9 mouse cellular contexts compared by ENCODE assay signal in the genomic region with DNA sequence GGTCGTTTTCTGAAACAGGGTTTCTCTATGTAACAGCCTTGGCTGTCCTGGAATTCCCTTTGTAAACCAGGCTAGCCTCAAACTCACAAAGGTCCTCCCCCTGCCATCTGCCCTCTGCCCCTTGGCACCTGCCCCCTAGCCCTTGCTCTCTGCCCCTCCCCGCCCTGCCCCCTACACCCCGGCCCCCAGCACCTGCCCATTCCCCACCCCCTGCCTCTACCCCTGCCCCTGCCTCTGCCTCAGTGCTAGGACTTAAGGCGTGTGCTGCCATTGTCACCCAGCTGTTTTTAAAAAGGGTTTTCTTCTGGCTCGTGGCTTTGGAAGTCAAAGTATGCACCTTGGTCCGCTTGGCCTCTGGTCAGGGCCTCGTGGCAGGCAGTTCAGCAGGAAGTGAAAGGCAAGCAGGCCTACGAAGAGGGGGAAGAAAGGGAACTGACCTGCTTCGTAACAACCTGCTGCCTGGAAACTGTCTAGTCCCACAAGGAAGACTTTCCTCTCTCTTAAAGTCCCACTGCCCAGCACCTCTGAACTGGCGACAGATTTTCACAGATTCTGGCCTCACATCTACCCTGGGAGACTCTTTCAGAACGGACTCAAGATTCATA.
A peak's percentile ranks its signal among the peaks of the same experiment; 100 is the strongest.
DNase-seq lines count a peak whose midpoint lies in the region; ATAC-seq and TF ChIP-seq lines count a peak whose summit lies in the region.
"Had no signal": no experiment of that assay in that cellular context is flagged by ENCODE, and none has a peak within 500 bp of the region (broad histone marks: within the 10 kb centered on the region; RNA-seq: fewer than 3 reads in every experiment).

No protein-coding gene starts in this region.

- no peak overlapping the region; the same call in 1 of the 2 replicates for H3K4me2 ChIP-seq in forebrain, embryonic 16.5 days (ENCODE audit: low read length)
- peak overlapping the region; percentile 38 for H3K4me2 ChIP-seq in hindbrain, postnatal 0 days (ENCODE audit: low read depth, low read length)
- no peak overlapping the region for H3K4me2 ChIP-seq in lung, postnatal 0 days (replicated peaks; ENCODE audit: low read depth, low read length)

- no peak overlapping the region for H3K9ac ChIP-seq in forebrain, embryonic 16.5 days (replicated peaks; ENCODE audit: low read depth, low read length)
- H3K9ac ChIP-seq in hindbrain, postnatal 0 days (replicated peaks; ENCODE audit: low read length), result 0 out of 2 replicates have a peak overlapping the region, but pooled peaks have one; percentile 13
- H3K9ac ChIP-seq in lung, postnatal 0 days (replicated peaks; ENCODE audit: low read depth), result no peak overlapping the region

- no peaks in the 10 kb centered on the region for H3K36me3 ChIP-seq in forebrain, embryonic 10.5 days (replicated peaks)
- no peaks in the 10 kb centered on the region for H3K36me3 ChIP-seq in forebrain, embryonic 16.5 days (ENCODE audit: control insufficient read depth, insufficient read depth)
- no peaks in the 10 kb centered on the region for H3K36me3 ChIP-seq in hindbrain, postnatal 0 days (ENCODE audit: insufficient read depth, low read length)
- no peaks in the 10 kb centered on the region for H3K36me3 ChIP-seq in lung, postnatal 0 days (ENCODE audit: insufficient read depth, low read length)

- TF ChIP-seq CTCF in hindbrain, postnatal 0 days (IDR thresholded peaks at IDR 0.05; ENCODE audit: low read depth), result no peak
- TF ChIP-seq CTCF in lung, postnatal 0 days (IDR thresholded peaks at IDR 0.05), result no peak

- intact Hi-C loops in left cerebral cortex, postnatal 36 days (cut with DNase I), result no loop called here

- no peaks in the 10 kb centered on the region for H3K9me3 ChIP-seq in forebrain, embryonic 10.5 days
- no peaks in the 10 kb centered on the region for H3K9me3 ChIP-seq in forebrain, embryonic 16.5 days (ENCODE audit: control insufficient read depth, low read length)
- H3K9me3 ChIP-seq in hindbrain, postnatal 0 days (ENCODE audit: low read length), result no peaks in the 10 kb centered on the region
- no peaks in the 10 kb centered on the region for H3K9me3 ChIP-seq in lung, postnatal 0 days (ENCODE audit: low read length)

- no peak for TF ChIP-seq EP300 in lung, postnatal 0 days (IDR thresholded peaks at IDR 0.05)

- H3K4me3 ChIP-seq in forebrain, embryonic 10.5 days, result peak overlapping the region; percentile 33
- no peak overlapping the region for H3K4me3 ChIP-seq in forebrain, embryonic 16.5 days (replicated peaks; ENCODE audit: low read length)
- no peak overlapping the region for H3K4me3 ChIP-seq in hindbrain, postnatal 0 days (ENCODE audit: low read length)
- H3K4me3 ChIP-seq in lung, postnatal 0 days (ENCODE audit: low read depth, low read length), result no peak overlapping the region
- H3K4me3 ChIP-seq: myocyte had no signal

- DNase-seq in forebrain, embryonic 10.5 days (ENCODE audit: extremely low spot score, low spot score), result no peak
- DNase-seq in MN1 (ENCODE audit: low spot score), result peak; percentile 21
- DNase-seq in hindbrain, postnatal 0 days (ENCODE audit: low spot score), result peak; percentile 12
- peak; percentile 37 for DNase-seq in lung, postnatal 0 days (ENCODE audit: low spot score)
- DNase-seq in urinary bladder, postnatal 25 days (ENCODE audit: low spot score), result no peak
- DNase-seq in left cerebral cortex, postnatal 36 days (ENCODE audit: low spot score in 2 of 2), result no peak
- no peak for DNase-seq in left cerebral cortex, adult 9 months (ENCODE audit: low spot score in 2 of 2)

- H3K27ac ChIP-seq in forebrain, embryonic 10.5 days, result peak overlapping the region; percentile 83
- H3K27ac ChIP-seq in forebrain, embryonic 16.5 days (ENCODE audit: low read length), result no peak overlapping the region
- peak overlapping the region; percentile 51; the same call in 1 of the 2 replicates for H3K27ac ChIP-seq in hindbrain, postnatal 0 days
- no peak overlapping the region for H3K27ac ChIP-seq in lung, postnatal 0 days (ENCODE audit: low read length)

- 7% methylated on average over 11 of the region's 11 CpGs for WGBS in forebrain, embryonic 10.5 days
- 6% methylated on average over 11 of the region's 11 CpGs for WGBS in forebrain, embryonic 16.5 days
- WGBS in hindbrain, postnatal 0 days, result 11% methylated on average over 11 of the region's 11 CpGs
- whole genome bisulfite sequencing in lung, postnatal 0 days, result 24% methylated on average over 11 of the region's 11 CpGs

- H3K27me3 ChIP-seq in forebrain, embryonic 10.5 days (ENCODE audit: poor library complexity, severe bottlenecking), result peaks cover 32% of the 10 kb centered on the region
- no peaks in the 10 kb centered on the region for H3K27me3 ChIP-seq in forebrain, embryonic 16.5 days (replicated peaks; ENCODE audit: control insufficient read depth, insufficient read depth, low read length)
- no peaks in the 10 kb centered on the region for H3K27me3 ChIP-seq in hindbrain, postnatal 0 days (ENCODE audit: insufficient read depth, low read length)
- H3K27me3 ChIP-seq in lung, postnatal 0 days (replicated peaks; ENCODE audit: insufficient read depth, low read length), result no peaks in the 10 kb centered on the region

- peaks cover 32% of the 10 kb centered on the region for H3K4me1 ChIP-seq in forebrain, embryonic 10.5 days
- peaks cover 12% of the 10 kb centered on the region for H3K4me1 ChIP-seq in forebrain, embryonic 16.5 days (replicated peaks; ENCODE audit: control insufficient read depth, insufficient read depth, low read length)
- 0 out of 2 replicates have a peak, but pooled peaks cover 6% of the 10 kb centered on the region for H3K4me1 ChIP-seq in hindbrain, postnatal 0 days (ENCODE audit: insufficient read depth, low read length)
- no peaks in the 10 kb centered on the region; the same call in 1 of the 2 replicates for H3K4me1 ChIP-seq in lung, postnatal 0 days (ENCODE audit: insufficient read depth, low read depth, low read length)

- no peak for ATAC-seq in forebrain, embryonic 16.5 days
- peak; percentile 22; the same call in 1 of the 2 replicates for ATAC-seq in hindbrain, postnatal 0 days
- 0 out of 2 replicates have a peak, but pooled peaks have one; percentile 6 for ATAC-seq in lung, postnatal 0 days

Comparison
In these comparisons a context has a peak if more than half of its experiments do, and no peak if none do; other contexts are left out.
1. H3K27ac ChIP-seq: peak in forebrain, embryonic 10.5 days (single experiment) and hindbrain, postnatal 0 days (single experiment); none in forebrain, embryonic 16.5 days (single experiment) and lung, postnatal 0 days (single experiment).
2. DNase-seq: peak in MN1 (single experiment), hindbrain, postnatal 0 days (single experiment) and lung, postnatal 0 days (single experiment); none in forebrain, embryonic 10.5 days (single experiment), urinary bladder, postnatal 25 days (single experiment), left cerebral cortex, postnatal 36 days (0 of 2) and left cerebral cortex, adult 9 months (0 of 2).